Mouse (Mus musculus): Measurements from ENCODE around the gene Rcbtb2. TPM values are rescaled to one million over a fixed set of nuclear protein-coding genes. Genes with fewer than 3 reads are reported as not detected.

Gene Rcbtb2
- polyA plus RNA-seq, 1 experiment from 2014 or later: 160 TPM

- Histone ChIP-seq H3K4me2 (ENCODE audit: low read depth, low read length, severe bottlenecking) (no peak overlapping the region), H3K9me3 (ENCODE audit: control insufficient read depth, low read length) (no peaks in the 10 kb centered on the region), H3K4me3 (ENCODE audit: low read depth, low read length) (no peak overlapping the region), H3K27me3 (ENCODE audit: control insufficient read depth, insufficient read depth, low read length) (no peaks in the 10 kb centered on the region), H3K36me3 (ENCODE audit: control insufficient read depth, insufficient read depth, low read length) (no peaks in the 10 kb centered on the region; the same call in 1 of the 2 replicates), H3K27ac (ENCODE audit: low read depth, low read length) (no peak overlapping the region), H3K4me1 (replicated peaks; ENCODE audit: control insufficient read depth, insufficient read depth, low read length) (peaks cover 9% of the 10 kb centered on the region; the same call in 1 of the 2 replicates), H3K9ac (ENCODE audit: low read length) (no peak overlapping the region)
- ATAC-seq (replicated peaks; ENCODE audit: low FRiP score): no peak
- 92% methylated on average over 3 of the region's 3 CpGs for WGBS
- DNase-seq (ENCODE audit: low spot score): no peak
Measured at GRCm38 (mm10) chr14:73148125-73148524, 25.3 kb downstream of the Rcbtb2 start.

DNA sequence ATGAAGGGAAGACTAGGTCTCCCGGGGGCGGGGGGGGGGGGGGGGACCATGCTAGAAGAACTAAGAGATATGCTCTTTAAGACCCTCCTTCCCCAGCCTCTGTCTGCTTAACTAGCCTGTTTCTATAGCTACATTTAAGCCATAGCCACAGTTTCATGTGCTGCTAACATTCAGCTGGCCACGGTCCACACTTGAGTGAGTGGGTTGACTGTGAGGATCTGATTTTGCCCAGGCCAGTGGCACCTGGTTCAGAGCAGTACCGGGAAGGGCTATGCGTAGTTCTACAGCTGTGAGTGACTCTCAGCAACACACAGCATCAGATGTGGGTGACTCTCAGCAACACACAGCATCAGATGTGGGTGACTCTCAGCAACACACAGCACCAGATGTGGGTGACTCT is 38.5 kb downstream of the Rcbtb2 start:
- H3K36me3 ChIP-seq (ENCODE audit: control insufficient read depth, insufficient read depth, low read length): peaks cover 3% of the 10 kb centered on the region; the same call in 1 of the 2 replicates
- ATAC-seq (replicated peaks; ENCODE audit: low FRiP score): no peak
- no peak overlapping the region for H3K4me3 ChIP-seq (ENCODE audit: low read depth, low read length)
- no peak overlapping the region for H3K4me2 ChIP-seq (ENCODE audit: low read depth, low read length, severe bottlenecking)
- H3K27me3 ChIP-seq (ENCODE audit: control insufficient read depth, insufficient read depth, low read length): no peaks in the 10 kb centered on the region
- WGBS: 92% methylated on average over 4 of the region's 5 CpGs
- H3K27ac ChIP-seq (ENCODE audit: low read depth, low read length): no peak overlapping the region
- no peaks in the 10 kb centered on the region for H3K9me3 ChIP-seq (ENCODE audit: control insufficient read depth, low read length)
- DNase-seq (ENCODE audit: low spot score): no peak
- no peak overlapping the region for H3K9ac ChIP-seq (ENCODE audit: low read length)
- H3K4me1 ChIP-seq (replicated peaks; ENCODE audit: control insufficient read depth, insufficient read depth, low read length): no peaks in the 10 kb centered on the region

GRCm38 (mm10) chr14:73162192-73162800 is 39.5 kb downstream of the Rcbtb2 start:
- H3K27ac ChIP-seq (ENCODE audit: low read depth, low read length): no peak overlapping the region
- H3K4me3 ChIP-seq (ENCODE audit: low read depth, low read length): no peak overlapping the region
- ATAC-seq (replicated peaks; ENCODE audit: low FRiP score) (no peak), DNase-seq (ENCODE audit: low spot score) (no peak)
- H3K36me3 ChIP-seq (ENCODE audit: control insufficient read depth, insufficient read depth, low read length): peaks cover 3% of the 10 kb centered on the region; the same call in 1 of the 2 replicates
- no peaks in the 10 kb centered on the region for H3K4me1 ChIP-seq (replicated peaks; ENCODE audit: control insufficient read depth, insufficient read depth, low read length)
- WGBS: 94% methylated on average over 13 of the region's 13 CpGs
- H3K27me3 ChIP-seq (ENCODE audit: control insufficient read depth, insufficient read depth, low read length): no peaks in the 10 kb centered on the region
- H3K4me2 ChIP-seq (ENCODE audit: low read depth, low read length, severe bottlenecking): no peak overlapping the region
- H3K9me3 ChIP-seq (ENCODE audit: control insufficient read depth, low read length): no peaks in the 10 kb centered on the region
- H3K9ac ChIP-seq (ENCODE audit: low read length): no peak overlapping the region

- ATAC-seq (replicated peaks; ENCODE audit: low FRiP score) (no peak), DNase-seq (ENCODE audit: low spot score) (no peak)
- H3K9ac ChIP-seq (ENCODE audit: low read length): no peak overlapping the region
- H3K4me1 ChIP-seq (replicated peaks; ENCODE audit: control insufficient read depth, insufficient read depth, low read length): no peaks in the 10 kb centered on the region
- no peak overlapping the region for H3K4me3 ChIP-seq (ENCODE audit: low read depth, low read length)
- no peaks in the 10 kb centered on the region for H3K9me3 ChIP-seq (ENCODE audit: control insufficient read depth, low read length)
- no peaks in the 10 kb centered on the region for H3K27me3 ChIP-seq (ENCODE audit: control insufficient read depth, insufficient read depth, low read length)
- no peak overlapping the region for H3K27ac ChIP-seq (ENCODE audit: low read depth, low read length)
- no peak overlapping the region for H3K4me2 ChIP-seq (ENCODE audit: low read depth, low read length, severe bottlenecking)
- WGBS: 94% methylated on average over 10 of the region's 10 CpGs
- H3K36me3 ChIP-seq (ENCODE audit: control insufficient read depth, insufficient read depth, low read length): peaks cover 3% of the 10 kb centered on the region; the same call in 1 of the 2 replicates
Measured at GRCm38 (mm10) chr14:73163363-73163998, 40.6 kb downstream of the Rcbtb2 start.

DNA sequence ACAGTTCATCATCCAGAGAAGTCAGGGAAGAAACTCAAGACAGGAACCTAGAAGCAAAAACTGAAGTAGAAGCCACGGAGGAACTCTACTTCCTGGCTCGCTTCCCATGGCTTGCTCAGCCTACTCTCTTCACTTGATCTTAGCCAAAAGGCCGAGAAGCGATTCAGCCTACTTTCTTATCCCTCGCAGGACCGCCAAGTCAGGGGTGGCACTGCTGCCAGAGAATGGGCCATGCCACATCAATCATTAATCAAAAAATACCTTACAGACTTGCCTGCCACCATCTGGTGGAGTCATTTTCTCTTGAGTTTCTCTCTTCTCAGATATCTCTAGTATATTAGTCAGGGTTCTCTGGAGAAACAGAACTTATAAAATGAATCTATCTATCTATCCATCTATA is 42.3 kb downstream of the Rcbtb2 start:
- DNase-seq (ENCODE audit: low spot score) (no peak), ATAC-seq (replicated peaks; ENCODE audit: low FRiP score) (no peak)
- H3K27me3 ChIP-seq (ENCODE audit: control insufficient read depth, insufficient read depth, low read length): no peaks in the 10 kb centered on the region
- H3K4me1 ChIP-seq (replicated peaks; ENCODE audit: control insufficient read depth, insufficient read depth, low read length): no peaks in the 10 kb centered on the region
- 97% methylated on average over 6 of the region's 6 CpGs for WGBS
- no peak overlapping the region for H3K4me2 ChIP-seq (ENCODE audit: low read depth, low read length, severe bottlenecking)
- no peak overlapping the region for H3K4me3 ChIP-seq (ENCODE audit: low read depth, low read length)
- H3K27ac ChIP-seq (ENCODE audit: low read depth, low read length): no peak overlapping the region
- H3K36me3 ChIP-seq (ENCODE audit: control insufficient read depth, insufficient read depth, low read length): peaks cover 3% of the 10 kb centered on the region; the same call in 1 of the 2 replicates
- H3K9me3 ChIP-seq (ENCODE audit: control insufficient read depth, low read length): no peaks in the 10 kb centered on the region
- no peak overlapping the region for H3K9ac ChIP-seq (ENCODE audit: low read length)

GRCm38 (mm10) chr14:73168605-73169004 is 45.8 kb downstream of the Rcbtb2 start:
- no peak overlapping the region for H3K9ac ChIP-seq (ENCODE audit: low read length)
- 96% methylated on average over 6 of the region's 6 CpGs for WGBS
- H3K4me2 ChIP-seq (ENCODE audit: low read depth, low read length, severe bottlenecking): no peak overlapping the region
- no peaks in the 10 kb centered on the region for H3K4me1 ChIP-seq (replicated peaks; ENCODE audit: control insufficient read depth, insufficient read depth, low read length)
- ATAC-seq (replicated peaks; ENCODE audit: low FRiP score): no peak
- peaks cover 3% of the 10 kb centered on the region; the same call in 1 of the 2 replicates for H3K36me3 ChIP-seq (ENCODE audit: control insufficient read depth, insufficient read depth, low read length)
- H3K27me3 ChIP-seq (ENCODE audit: control insufficient read depth, insufficient read depth, low read length): no peaks in the 10 kb centered on the region
- H3K9me3 ChIP-seq (ENCODE audit: control insufficient read depth, low read length): no peaks in the 10 kb centered on the region
- DNase-seq (ENCODE audit: low spot score): no peak
- no peak overlapping the region for H3K4me3 ChIP-seq (ENCODE audit: low read depth, low read length)
- no peak overlapping the region for H3K27ac ChIP-seq (ENCODE audit: low read depth, low read length)

GRCm38 (mm10) chr14:73169926-73170844 is 47.3 kb downstream of the Rcbtb2 start:
- no peaks in the 10 kb centered on the region for H3K9me3 ChIP-seq (ENCODE audit: control insufficient read depth, low read length)
- H3K27ac ChIP-seq (ENCODE audit: low read depth, low read length): no peak overlapping the region
- no peak for ATAC-seq (replicated peaks; ENCODE audit: low FRiP score)
- no peaks in the 10 kb centered on the region for H3K4me1 ChIP-seq (replicated peaks; ENCODE audit: control insufficient read depth, insufficient read depth, low read length)
- no peak overlapping the region for H3K9ac ChIP-seq (ENCODE audit: low read length)
- DNase-seq (ENCODE audit: low spot score): no peak
- no peak overlapping the region for H3K4me2 ChIP-seq (ENCODE audit: low read depth, low read length, severe bottlenecking)
- 75% methylated on average over 13 of the region's 13 CpGs for WGBS
- no peaks in the 10 kb centered on the region for H3K27me3 ChIP-seq (ENCODE audit: control insufficient read depth, insufficient read depth, low read length)
- peaks cover 3% of the 10 kb centered on the region; the same call in 1 of the 2 replicates for H3K36me3 ChIP-seq (ENCODE audit: control insufficient read depth, insufficient read depth, low read length)
- no peak overlapping the region for H3K4me3 ChIP-seq (ENCODE audit: low read depth, low read length)

DNA sequence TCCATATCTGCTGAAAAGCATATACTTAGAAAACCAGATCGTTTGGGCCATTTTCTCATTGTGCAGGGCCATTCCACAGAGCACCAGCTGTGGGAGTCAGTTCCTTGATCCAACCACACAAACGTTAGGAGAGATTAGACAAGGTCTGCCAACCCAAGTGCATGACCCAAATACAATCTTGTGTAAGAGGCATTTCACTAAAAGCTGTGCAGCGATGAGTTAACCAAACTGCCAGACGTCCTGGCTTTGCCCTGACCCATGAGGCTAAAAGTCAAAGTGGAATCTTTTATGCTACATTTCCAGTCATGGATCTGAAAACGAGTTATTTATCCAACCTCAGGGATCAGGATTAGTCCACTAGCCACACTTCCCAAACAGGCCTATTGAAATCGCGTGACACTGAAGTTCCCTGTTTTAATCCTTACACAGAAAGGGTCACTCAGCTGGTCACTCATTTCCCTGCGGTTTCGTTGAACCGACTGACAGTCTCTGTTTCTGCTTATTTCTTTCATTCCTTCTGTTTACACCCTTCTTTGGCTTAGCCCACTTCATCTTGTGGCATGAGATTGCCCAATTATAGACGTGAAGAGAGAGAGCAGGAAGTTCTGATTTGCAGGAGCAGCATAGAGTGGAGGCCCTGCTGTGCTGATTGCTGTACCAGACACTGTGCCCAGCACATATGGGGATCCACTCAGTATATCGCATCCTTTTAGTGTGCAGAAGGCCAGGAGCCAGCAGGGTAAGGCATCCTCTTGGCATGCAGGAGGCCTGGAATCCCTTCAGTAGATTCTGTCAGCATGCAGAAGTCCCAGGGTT is 49.6 kb downstream of the Rcbtb2 start:
- no peaks in the 10 kb centered on the region for H3K27me3 ChIP-seq (ENCODE audit: control insufficient read depth, insufficient read depth, low read length)
- no peak overlapping the region for H3K9ac ChIP-seq (ENCODE audit: low read length)
- H3K36me3 ChIP-seq (ENCODE audit: control insufficient read depth, insufficient read depth, low read length): peaks cover 2% of the 10 kb centered on the region; the same call in 1 of the 2 replicates
- no peak overlapping the region for H3K4me2 ChIP-seq (ENCODE audit: low read depth, low read length, severe bottlenecking)
- WGBS: 49% methylated on average over 12 of the region's 12 CpGs
- no peak overlapping the region for H3K27ac ChIP-seq (ENCODE audit: low read depth, low read length)
- no peak overlapping the region for H3K4me3 ChIP-seq (ENCODE audit: low read depth, low read length)
- ATAC-seq (replicated peaks; ENCODE audit: low FRiP score) (no peak), DNase-seq (ENCODE audit: low spot score) (no peak)
- H3K4me1 ChIP-seq (replicated peaks; ENCODE audit: control insufficient read depth, insufficient read depth, low read length): no peaks in the 10 kb centered on the region
- H3K9me3 ChIP-seq (ENCODE audit: control insufficient read depth, low read length): no peaks in the 10 kb centered on the region
